Mouse (Mus musculus) adrenal gland, postnatal 4 days (tissue): ENCODE data around the gene Sec31b. TPM values are rescaled to one million over a fixed set of nuclear protein-coding genes. Genes with fewer than 3 reads are reported as not detected.

ENCODE experiments used
- DNase-seq, 2 experiments: peaks; one replicate each; pipeline ENCODE4 v3.0.0; 2021 to 2022; ENCODE audit warnings: low spot score in 2 of 2, mixed read lengths in 2 of 2
- total RNA-seq, 2 experiments: library from RNA; stranded (reverse); gene quantifications; 2 replicates each; pipeline ENCODE4 v1.2.3; 2021

The Sec31b gene
- total RNA-seq, 2 experiments from 2014 or later, result 4.5 to 5.8 TPM

DNA sequence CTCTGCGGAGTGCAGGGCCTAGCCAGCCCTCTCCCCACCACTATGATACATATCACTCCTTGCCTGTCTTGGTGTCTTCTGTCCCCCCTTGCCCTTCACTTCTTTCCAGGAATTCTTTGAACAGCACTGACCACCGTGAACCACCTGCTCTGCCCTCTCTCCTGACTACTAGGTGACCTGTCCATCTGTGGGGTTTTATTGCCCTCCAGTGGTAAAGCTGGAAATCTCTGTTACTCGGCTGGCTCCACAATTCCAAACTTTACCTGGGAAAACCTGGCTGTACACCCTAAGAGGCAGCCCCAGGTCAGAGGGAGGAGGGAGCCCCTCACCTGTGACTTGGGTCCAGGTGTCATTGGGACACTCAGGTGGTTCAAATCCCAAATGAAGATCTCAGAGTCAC is 10.3 kb downstream of the Sec31b start:
- no peak for DNase-seq

DNA sequence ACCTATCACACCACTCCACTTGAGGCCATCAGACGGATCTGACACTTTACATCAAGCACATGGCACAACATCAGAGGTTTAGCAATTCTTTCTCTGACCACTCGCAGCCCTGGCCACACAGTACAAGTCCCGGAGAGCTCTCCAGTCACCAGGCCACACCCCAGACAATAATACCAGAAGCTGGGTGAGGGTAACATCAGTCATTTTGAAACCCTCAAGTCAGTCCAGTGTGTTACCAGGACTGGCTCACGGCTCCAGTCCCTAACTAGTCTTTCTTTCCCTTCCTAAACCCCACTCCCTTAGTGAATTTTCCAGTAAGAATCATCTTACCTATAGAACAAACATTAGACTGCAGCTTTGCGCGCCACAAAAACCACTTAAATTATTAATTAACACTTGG is 15.6 kb downstream of the Sec31b start:
- no peak for DNase-seq

DNA sequence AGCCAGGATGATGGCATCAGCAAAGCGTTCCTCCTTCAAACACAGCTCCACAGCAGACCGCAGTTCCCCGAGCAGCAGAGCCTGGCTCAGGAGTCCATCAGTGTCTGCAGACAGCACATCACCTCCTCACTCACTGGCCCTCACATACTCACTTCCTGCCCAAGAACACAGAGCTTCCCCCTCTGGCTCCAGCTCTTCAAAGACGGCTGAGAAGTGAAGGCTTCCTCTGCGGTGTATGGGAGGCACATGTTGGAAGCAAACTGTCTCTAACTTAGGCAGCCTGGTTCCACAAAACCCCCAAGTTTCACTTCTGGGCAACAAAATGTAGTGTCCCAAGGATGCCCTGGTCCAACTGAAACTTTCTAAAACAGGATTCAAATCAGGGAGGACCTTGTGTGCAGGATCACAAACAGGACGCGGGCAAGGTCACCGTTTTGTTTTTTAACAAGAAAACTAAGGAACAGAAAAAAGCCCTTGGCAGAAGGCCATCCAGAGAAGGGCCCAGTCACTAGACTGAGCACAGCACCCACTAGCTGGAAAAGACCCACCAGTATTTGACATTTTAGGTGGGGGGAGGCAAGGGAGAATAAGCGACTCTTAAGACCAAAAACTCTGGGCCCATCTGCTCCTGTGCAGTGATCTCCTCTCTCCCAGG is 20.0 kb downstream of the Sec31b start:
- DNase-seq, result no peak

DNA sequence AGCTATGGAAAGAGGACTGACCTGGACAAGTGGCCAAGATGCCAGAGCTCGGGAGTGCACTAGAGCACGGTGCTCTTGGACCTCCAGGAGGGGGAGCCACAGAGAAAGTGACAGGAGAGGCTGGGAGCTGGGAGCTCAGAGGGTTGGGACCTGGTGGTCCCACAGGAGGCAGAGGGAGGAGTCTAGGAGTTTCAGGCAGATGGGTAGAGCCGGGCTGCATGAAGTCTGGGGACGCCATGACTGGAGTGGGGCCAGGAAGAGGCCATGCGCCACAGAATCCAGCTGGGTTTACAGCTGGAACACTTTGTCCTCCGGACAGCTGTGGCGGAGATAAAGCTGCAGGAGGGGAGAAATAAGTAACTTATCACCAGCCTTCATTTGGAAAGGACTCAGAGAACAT is 26.5 kb downstream of the Sec31b start:
- no peak for DNase-seq

DNA sequence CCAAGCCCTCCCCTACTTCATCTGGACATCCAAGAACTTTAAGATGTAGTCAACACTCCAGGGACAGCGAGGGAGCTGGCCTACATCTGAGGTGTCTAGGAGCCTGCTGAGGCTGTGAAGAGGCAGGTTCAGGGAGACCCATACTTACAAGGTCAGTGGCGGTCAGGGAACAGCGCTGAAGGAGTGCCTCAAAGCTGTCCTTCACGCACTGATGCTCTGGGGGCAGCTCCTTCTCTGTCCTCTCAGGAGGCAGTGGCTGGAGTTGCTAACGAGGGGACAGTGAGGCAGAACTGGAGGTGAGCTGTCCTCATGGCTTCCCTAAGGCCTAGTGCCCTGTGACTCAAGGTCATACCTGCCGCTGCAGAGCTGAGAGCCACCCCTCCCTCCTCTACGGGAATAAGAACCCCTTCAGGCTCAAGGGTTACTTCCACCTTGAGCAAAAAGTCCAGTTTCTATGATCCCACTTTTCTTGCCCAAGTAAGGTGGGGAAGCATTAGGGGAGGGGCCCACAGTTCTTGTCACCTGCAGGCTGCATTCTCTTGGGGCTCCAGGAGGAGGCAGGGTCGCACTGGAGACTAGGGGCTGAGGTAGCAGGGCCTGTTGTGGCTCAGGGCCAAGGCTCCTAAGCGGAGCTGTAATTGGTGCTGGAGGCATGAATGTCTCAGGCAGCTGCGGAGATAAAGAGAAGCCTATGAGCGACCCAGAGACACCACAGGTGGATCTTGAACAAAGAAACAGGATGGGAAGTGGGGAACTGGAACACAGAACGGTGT is 27.5 kb downstream of the Sec31b start:
- DNase-seq, result no peak

DNA sequence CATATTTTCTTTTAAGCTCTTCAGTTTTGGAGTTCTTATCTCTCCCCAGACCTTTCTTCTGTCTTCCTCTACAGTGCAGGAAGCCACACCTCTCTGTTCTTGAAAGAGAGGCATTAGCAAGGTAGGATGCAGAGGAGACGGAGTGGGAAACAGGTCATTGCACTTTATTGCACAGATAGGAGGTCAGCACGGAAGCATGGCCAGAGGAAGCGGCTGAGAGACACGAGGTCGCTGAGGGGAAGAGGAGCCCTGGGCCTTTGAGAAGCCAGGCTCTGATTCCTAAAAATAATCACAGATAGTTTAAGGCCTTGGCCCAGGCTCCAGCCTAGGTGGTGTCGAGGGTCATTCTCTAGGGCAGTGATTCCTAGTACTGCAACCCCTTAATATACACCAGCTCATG is 29.9 kb downstream of the Sec31b start:
- DNase-seq, result no peak

DNA sequence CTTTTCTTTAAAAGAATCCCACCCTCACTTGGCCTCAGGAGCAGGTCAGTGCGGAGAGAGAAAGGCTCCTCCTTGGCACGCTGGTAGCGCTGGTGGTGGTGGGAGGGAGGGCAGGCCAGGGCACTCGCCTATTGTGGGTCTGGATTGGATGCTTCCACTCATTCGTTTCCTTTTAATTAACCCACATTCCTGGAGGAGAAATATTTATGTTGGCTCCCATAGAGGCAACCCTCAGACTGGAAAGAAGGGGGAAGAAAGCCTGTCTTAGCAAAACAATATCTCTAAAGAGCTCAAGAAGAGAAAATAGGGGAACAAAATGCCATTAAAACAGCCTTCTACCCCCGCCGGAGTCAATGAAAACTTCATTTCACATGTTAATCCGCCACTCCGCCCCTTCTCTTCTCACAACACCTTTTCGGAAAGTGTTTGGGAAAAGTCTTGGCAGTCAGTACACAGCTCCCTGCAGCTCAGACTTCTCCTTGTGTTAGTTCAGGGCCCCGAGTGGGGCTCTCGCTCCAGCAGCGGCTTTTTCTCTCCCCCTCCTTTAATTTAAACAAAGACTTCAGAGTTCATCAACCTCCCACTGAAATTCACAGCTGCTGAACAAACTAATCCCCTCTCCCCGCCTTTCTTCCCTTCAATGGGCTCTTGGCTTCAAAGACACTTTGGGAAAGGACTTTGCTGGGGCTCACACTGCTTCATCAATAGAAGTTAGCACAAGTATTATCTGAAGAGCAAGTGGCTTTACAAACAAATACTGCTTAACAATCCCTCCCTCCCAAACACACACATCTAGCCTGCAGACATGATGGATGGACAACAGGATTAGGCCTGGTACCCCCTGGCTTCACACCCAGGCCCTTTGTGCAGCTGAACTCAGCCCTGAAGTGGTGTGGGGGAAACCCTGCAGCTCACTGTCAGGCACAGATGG is 30.9 kb downstream of the Sec31b start:
- no peak for DNase-seq

DNA sequence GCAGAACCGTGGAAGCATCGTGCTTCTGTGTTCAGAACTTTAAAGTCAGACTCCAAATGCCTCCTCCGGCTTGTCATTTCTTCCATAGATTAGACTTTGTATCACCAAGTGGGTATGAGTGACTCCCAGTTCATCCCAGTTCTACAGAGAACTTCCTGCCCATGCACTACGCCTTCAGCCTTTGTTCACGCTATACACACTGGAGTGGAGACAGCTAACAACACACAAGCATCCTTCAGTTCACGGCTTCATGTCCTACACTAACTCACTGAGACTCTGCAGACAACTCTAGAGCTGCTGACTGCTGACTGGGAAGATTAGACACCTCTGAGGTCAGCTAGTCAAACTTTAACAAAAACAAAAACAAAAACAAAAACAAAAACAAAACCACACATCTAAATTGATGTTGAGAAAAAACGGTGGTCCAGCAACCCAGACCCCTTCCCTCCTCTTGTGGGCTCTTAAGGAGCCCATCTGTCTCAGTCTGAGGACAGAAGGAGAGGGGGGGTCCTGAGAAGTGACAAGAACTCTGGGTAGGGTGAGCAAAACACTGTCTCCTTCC is 31.7 kb downstream of the Sec31b start:
- DNase-seq, result no peak

DNA sequence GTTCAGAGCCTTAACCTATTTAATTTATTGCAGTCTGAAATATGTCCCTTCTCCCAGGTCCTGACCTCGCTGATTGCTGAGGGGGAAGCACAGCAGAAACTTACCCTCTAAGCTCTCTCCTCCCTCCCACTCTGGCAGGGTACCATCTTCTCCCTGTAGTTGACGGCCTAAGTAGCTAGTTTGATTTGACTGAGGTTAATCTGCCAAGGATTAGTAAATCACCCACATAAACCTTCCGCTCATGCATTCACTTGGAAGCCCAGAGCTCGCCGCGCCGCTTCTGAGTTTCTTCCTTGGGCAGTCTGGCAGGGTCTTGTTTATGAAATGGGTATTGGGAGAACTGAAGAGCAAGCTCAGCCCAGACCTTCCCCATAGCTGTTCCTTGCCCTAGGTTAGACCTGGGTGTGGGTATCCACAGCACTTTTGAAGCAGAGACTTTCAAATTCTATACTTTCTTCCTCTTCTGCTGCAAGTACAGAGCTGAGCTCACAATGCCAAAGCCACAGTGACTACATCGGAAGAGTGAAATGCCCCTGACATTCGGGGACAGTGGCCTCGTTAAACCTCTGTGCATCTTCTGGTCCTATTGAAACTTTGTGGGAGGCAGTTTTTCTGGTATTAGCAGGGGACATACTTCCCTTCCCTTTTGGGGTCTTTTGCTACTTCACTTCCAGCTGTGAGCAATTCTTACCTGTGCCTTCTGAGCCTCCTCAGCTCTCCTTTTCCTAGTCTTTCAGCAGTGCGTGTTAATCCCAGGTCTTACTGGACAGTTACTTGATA is 32.4 kb downstream of the Sec31b start:
- DNase-seq, result no peak

DNA sequence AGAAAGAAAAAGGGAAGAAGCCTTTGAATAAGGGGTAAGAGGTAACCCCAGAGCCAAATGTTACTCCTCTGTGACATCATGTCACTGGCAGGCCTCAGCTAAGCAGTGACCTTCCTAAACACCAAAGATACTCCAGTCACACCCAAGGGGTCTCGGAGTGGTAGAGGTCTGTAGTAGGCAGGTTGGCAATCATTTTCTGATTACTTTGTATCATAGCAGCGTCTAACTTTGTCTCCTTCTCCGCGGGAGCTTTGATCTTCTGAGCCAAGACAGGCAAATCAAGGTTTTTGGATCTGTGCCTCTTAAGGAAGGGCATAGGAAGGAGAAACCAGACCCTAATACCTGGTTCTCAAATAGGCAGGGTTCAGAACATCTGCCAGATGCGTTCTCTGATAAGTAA is 33.1 kb downstream of the Sec31b start:
- DNase-seq, result no peak

DNA sequence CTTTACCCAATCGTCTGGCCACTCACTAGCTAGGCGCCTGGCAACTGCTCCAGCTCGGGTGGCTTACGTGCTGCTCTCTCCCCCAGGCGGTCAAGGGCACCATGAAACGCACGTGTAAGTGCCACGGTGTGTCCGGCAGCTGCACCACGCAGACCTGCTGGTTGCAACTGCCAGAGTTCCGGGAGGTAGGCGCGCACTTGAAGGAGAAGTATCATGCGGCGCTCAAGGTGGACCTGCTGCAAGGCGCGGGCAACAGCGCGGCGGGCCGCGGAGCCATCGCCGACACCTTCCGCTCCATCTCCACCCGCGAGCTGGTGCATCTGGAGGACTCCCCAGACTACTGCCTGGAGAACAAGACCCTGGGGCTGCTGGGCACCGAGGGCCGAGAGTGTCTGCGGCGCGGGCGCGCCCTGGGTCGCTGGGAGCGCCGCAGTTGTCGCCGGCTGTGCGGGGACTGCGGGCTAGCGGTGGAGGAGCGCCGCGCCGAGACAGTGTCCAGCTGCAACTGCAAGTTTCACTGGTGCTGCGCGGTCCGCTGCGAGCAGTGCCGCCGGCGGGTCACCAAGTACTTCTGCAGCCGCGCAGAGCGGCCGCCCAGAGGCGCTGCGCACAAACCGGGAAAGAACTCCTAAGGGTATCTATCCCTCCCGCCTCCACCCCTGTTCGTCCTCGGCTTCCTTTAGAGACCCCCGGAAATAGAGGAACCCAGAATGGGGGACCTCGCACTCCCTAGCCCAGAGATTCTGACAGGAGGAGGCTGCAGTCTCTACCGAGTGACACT is 34.0 kb downstream of the Sec31b start:
- no peak for DNase-seq

DNA sequence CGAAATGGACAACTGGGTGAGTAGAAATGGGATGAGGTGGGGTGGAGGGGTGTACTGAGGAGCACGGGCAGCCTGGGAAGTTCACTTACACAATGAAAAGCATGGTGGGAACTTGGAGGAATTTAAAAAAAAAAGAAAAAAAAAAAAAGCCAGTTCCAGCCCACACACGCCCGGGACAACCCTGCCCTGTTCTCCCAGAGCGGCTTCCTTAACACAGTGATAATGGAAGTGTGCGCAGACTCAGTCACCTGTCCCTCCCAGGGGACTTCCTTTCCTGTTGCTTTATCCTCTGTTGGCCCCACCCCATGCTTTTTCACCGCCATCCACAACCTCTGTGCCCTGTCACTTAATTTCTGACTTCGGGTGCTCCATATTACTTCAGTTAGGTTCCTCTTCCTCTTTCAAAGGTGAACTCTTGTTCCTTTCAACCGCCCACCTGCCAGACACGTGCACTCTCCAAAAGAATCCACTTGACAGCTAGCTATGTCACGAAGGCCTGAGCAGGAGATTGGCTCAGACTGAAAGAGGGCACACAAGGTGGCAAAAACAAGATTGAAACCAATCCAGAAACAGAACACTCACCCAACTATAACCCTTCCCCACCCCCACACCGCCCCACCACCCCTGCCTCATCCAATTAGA is 35.0 kb downstream of the Sec31b start:
- no peak for DNase-seq

DNA sequence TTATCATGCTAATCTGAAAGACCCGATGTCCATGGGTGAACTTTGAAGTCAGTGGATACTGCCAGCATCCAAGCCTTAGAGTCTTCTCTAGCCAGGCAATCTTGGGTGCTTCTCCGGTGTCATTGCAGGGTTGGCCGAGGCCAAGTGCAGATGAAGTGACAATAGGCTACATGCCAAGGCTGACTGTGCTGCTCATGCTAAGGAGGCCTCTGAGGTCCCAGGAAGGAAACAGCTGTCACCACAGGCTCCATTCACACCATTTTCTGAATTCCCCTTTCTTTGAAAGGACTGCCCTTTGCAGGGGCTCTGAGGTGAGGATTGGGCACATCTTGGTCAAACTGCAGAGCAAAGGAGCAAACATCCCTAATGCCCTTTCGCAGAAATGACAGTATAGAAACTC is 42.9 kb downstream of the Sec31b start:
- no peak for DNase-seq

DNA sequence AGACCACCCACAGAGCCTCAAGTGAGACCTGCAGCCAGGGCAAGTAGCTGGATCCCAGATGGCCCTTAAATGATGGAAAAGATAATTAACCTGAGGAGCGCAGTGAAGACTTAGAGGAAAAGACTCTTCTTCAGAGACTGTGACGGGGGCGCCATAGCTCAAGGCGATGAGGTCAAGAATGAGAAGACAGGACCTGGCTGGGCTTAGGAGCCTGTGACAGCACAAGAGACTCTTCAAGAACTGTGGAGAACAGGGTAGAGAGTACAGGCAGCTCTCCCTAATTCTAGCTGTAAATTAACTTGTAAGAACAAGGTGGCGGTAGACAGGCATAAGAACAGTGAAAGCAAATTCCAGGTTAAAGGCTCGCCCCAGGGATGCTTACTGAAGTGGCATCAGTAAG is 43.7 kb downstream of the Sec31b start:
- no peak for DNase-seq

DNA sequence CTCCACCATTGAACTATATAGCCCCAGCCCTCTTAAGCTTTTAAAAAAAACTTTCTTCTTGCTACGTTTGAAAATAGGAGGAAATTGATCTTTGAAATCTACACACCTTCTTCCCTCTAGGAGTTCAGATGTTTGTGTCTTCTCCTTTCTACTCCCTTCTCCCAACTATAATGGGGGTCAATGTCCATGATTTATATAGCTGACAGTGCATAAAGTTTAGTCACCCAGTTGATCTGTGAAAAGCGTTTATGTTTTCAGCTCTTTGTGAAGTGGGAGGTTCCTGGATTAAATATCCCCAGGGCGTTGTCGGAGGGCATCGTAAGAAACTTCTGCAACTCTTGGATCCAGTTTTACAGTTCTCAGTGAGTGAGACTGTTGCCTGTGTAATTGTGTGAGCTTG is 45.4 kb downstream of the Sec31b start:
- no peak for DNase-seq

DNA sequence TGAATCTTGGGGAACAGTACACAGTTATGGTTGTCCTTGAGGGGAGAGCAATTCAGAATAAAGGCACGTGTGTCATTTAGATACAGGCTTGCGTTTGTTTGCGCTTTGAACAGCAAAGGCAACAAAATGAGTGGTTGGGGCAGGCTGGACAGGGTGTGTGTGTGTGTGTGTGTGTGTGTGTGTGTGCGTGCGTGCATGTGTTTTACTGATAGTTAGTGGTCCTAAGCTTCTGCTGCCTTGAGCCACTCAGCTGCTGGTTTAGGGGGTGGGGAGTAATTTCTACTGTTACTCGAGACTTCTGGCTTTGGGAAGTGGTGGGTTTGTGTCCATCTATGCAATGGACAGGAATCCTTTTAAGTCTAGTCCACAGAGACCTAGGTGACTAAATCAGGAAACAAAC is 46.7 kb downstream of the Sec31b start:
- DNase-seq, result no peak

DNA sequence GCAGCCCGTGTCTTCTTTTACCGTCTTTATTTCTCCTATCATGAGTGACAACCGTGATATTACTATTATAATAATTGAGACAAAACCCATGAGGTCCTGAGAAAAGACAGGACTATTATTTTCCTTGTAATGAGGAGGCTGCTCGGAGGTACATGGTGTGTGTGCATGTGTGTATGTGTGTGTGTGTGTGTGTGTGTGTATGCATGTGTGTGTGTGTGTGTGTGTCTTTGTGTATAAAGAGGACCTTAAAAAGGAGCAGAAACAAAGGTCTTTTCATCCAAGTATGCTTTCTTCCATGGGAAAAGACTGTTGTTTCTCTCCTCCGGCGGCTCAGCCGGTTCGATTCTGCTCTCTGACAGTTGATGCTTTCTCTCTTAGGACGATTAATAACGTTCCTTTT is 48.7 kb downstream of the Sec31b start:
- no peak for DNase-seq

DNA sequence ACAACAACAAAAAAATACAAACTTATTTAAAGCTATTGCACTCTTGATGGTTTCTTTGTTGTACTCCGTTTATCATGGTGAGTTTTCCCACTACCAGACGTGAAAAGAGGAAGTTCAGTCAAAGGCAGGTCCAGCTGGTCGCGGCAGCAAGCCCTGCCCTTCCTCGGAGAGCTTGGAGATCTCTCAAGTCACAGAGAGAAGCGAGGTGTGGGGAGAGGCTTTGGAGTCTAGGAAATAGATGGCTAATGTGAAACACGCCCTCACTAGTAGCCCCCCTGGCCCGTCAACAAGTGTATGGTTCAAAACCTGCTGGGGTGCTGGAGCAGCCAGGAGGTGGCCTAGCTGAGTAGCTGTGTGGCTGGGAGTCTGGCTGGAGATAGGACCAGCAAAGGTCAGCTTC is 49.2 kb downstream of the Sec31b start:
- DNase-seq, result no peak

DNA sequence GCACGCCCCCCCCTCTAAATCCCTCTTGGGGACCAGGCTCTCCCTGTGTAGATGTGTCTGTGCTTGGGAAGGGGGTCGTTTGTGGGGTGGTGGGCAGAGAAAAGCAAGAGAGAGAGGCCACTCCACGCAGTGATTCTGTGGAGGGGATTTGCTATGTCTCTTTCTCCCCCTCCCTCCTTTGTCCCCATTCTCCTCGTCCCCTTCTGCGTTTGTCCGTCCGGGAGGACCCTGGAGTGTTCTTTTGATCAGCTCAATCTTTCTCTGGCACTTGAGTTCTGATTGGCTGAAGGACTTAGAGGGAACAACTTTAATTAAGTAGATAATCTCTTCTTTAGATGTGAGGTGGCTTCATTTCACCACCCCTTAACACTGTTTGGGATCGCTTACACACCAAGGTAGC is 52.5 kb downstream of the Sec31b start, which contains the start of gene Wnt8b:
Gene Wnt8b (plus strand): TSS at position 345 of the 400 bp plus-strand sequence.
- DNase-seq, result no peak
